Mouse (Mus musculus) lung, postnatal 0 days (tissue): Measurements from ENCODE around the gene Sucla2.

Source experiments
- CTCF ChIP-seq: IDR thresholded peaks from 2 replicates; pipeline ENCODE4 v1.5.1; 2016; ENCODE audit warnings: antibody characterized with exemption, mild to moderate bottlenecking
- EP300 ChIP-seq: IDR thresholded peaks from 2 replicates; pipeline ENCODE4 v1.6.1; 2016; ENCODE audit warnings: antibody characterized with exemption, mild to moderate bottlenecking, control low read depth

DNA sequence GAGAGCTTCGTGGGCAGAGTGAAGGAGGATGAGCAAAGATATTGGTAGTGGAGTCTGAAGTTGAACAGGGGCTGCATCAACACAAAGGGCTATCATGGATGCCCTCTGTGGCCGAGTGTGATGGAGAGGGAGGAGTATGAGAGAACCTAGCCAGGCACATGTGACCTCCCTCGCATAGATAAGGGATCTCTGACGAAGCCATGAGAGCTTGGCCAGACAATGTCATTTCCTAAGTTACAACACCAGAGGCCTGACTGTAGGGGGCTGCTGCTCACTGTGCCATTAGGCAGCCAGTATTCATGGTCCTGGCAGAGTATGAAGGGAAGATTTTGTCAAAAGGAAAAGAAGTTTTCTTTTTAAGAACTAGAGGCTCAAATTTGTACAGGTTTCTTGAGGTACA, 21.9 kb downstream of the Sucla2 start:
- TF ChIP-seq CTCF (no peak), EP300 (no peak)
